Mouse (Mus musculus) layer of hippocampus, adult 9-10 months (tissue): ENCODE measurements around the gene Thap3.
"Not testable (repeated sequence)": the region's sequence is repeated elsewhere in the genome, so short reads cannot be mapped to it uniquely, and the experiment has no call there.

ENCODE experiments used
- DNase-seq: peaks from one replicate; pipeline ENCODE4 v3.0.0; 2022; ENCODE audit warnings: low spot score

Thap3 gene

DNA sequence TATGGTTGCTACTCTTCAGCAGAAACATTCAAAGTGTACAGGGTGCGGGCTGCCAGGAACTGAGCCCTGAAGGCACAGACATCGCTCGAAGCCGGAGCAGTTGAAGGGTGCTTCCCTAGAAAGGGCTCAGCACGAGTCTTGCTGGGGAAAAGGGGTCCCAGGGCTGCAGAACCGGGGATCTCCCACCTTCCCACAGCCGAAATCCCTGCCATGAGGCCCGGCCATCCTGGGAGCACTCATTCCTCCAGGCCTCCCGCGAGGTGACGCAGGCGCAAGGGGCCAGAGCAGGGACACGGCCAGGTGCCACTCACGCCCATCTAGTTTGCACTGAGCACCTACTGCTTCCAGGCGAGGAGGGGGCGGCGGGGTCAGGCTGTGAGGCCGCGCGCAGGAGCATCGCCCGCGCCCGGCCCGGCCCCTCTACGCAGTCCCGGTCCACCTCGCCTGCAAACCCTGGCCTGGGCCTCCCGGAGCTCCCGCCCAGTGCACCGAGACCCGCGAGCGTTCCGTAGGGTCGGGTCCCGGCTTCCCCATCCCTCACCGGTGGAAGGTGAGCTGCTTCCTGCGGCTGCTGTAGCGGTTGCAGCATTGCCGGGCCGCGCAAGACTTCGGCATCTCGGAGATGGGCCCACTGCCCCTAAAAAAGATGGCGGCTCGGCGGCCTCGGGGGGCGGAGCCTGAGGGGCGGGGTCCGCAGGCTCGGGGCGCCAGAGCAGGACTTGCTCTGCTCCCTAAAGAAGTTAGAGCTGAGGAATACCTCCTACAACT lies at the start of gene Thap3:
TSS of gene Thap3 (minus strand) at position 656 of the 768 bp plus-strand sequence.
- no peak for DNase-seq

DNA sequence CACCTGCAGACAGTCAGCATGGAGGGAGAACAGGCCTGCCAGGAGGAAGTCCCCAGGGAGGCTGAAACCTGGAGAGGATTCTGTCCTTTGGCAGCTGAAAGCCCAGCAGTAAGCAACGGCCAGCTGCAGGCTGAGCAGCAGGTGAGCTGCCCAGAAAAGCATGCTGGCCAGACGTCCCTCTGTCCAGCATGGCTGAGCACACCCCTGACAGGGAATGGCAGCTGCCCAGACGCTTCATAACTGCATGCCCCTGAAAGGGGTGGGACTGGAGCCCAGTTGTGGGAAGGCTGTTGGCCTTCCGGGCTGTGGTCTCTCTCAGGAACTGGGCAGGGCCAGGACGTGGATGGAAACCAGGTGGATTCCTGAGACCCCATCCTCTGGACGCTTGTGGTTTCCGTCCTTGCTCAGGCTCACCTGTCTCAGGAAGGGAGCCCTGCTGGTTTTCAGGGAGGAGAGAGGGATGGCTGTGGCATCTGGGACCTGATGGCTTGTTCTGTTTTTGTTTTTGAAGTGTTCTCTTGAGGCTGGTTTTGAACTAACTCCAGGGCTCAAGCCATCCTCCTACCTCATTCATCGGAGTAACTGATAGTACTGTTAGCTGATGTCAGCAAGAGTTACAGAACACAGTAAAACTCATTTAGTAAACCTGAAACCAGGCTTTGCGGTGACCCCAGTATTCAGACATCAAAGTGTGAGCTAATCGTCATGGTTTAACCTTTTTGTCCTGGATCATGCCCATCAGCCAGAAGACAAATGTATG lies 49.6 kb upstream of the Thap3 start, which contains the start of gene Tas1r1:
TSS of gene Tas1r1 (minus strand) at position 344 of the 760 bp plus-strand sequence.
- DNase-seq: no peak

DNA sequence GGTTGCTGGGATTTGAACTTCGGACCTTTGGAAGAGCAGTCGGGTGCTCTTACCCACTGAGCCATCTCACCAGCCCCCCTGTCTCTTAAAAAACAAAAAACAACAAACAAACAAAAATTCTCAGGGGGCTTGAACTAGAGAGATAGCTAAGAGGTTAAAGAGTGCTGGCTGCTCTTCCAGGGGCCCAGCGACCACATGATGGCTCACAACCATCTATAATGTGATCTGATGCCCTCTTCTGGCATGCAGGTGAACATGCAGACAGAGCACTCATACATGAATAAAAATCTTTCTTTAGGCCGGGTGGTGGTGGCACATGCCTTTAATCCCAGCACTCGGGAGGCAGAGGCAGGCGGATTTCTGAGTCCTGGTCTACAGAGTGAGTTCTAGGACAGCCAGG lies 47.7 kb upstream of the Thap3 start:
- not testable (repeated sequence) for DNase-seq

DNA sequence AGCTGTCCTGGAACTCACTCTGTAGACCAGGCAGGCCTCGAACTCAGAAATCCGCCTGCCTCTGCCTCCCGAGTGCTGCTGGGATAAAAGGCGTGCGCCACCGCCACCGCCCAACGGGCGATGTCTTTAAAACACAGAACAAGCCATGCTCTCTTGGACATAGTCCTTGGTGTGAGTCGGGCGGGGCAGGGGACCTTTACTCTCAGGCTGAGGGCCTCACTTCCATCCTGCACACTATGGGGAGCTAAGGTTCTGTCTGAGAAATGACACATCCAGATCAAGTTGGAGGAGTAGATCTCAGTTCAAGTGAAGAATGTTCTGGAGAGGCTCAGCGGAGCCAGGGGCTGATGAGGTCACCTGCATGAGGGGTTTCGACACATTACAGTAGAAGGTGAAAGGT lies 44.1 kb upstream of the Thap3 start:
- DNase-seq: no peak

DNA sequence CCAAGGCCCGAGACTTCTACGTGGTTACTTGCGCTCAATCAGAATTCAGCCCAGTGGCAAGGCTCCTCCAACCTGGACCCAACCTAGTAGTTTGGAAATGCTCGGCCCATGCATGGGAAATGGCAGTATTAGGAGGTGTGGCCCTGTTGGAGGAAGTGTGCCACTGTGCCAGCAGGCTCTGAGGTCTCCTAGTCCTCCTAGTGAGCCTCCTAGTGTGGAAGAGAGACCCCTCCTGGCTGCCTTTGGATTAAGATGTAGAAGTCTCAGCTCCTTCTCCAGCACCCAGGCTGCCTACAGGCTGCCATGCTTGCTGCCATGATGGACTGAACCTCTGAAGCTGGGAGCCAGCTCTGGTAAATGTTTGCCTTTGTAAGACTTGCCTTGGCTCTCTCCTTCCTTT lies 41.2 kb upstream of the Thap3 start:
- DNase-seq: no peak

DNA sequence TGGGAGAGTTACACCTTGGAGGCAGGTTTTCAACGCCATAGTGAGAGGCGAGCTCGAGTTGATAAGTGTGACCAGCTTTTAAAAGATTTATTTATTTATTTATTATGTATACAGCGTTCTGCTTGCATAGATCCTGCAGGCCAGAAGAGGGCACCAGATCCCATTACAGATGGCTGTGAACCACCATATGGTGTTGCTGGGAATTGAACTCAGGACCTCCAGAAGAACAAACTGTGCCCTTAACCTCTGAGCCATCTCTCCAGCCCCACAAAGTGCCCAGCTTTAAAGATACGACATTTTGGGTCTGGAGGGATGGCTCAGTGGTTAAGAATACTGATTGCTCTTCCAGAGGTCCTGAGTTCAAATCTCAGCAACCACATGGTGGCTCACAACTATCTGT lies 40.3 kb upstream of the Thap3 start:
- no peak for DNase-seq

DNA sequence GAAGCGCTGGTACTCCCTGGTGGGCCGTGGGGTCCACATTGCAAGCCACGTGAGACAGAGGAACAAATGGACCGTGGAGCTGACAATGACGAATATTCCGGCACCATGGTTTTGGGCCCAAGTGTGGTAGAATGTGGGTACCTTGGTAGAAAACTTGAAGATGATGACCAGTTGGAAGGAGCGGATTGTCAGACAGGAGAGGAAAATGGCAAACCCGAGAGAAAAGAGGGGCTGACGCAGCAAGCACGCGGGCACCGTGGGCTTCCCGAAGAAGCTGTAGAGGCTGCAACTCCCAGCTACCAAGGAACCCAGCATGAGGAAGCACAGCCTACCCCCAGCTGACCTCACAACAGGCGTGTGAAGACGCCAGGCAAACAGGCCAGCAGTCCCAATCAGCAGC lies 39.7 kb upstream of the Thap3 start:
- DNase-seq: no peak

DNA sequence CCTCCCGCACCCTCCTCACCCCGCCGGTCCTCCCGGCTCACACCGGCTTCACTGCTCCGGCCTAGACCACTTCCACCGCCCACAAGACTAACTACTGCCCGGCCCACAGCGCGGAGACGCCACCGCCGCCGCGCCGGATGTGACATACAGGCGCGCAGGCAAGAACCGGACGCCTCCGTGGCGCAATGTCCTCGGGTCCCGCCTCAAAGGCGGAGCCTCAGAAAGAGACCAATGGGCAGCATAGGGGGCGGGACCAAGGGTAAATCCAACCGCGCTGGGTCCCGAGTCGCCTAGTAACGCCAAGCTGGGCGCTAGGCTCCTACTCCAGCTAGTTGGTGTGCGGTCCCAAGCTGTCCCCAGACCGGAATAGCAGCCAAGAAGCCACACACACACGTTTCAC lies 38.7 kb upstream of the Thap3 start, which contains the start of gene Zbtb48:
TSS of gene Zbtb48 (minus strand) at position 148 of the 400 bp plus-strand sequence.
- peak; percentile 87 for DNase-seq

DNA sequence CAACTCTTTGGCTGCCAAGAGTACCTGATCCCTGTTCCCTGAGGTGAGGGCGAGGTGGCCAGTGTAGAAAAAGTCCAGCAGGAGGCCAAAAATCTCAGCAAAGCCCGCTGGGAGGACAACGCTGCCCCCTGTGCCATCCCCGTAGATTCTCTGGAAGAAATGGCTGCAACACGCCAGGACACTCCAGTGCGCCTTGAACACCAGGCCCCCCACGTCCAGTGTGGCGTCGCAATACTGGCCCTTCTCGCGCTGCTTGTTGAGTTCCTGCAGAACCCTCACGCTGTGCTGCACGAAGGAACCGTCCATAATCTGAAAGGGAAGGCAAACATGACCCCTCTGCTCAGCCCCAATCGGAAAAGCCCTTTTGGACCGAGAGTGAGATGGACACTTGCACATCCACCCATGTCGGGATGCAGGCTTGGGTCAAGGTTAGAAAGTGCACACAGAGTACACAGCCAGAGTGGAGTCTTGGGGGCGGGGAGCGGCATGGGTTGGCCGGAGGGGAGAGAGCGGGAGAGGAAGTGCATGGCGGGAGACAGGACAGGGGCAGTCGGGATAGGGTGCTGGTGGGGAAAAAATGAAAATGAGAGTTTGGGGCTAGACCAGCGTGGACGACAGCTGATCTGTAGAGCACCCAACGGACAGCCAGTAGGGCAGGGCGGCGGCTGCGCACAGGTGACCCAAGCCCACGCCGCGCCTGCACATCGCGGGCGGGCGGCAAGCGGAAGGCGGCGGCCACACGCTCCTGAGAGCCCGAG lies 38.1 kb upstream of the Thap3 start:
- DNase-seq: no peak

DNA sequence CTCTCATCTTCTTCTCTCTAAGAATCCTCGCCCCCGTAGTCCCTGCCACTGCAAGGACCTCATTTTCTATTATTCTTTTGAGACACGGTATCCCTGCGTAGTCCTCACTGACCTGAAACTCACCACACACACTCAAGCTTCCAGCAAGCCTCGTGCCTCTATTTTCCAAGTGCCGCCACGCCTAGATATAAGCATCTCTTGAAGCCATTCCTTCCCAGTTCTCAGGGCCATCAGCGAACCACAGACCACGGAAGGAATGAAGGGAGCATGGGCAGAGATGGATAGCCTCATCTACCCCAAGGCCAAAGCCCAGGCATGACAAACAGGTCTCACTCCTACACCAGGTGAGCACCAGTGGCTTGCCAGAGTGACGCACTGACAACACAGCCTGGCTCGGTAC lies 35.7 kb upstream of the Thap3 start:
- no peak for DNase-seq

DNA sequence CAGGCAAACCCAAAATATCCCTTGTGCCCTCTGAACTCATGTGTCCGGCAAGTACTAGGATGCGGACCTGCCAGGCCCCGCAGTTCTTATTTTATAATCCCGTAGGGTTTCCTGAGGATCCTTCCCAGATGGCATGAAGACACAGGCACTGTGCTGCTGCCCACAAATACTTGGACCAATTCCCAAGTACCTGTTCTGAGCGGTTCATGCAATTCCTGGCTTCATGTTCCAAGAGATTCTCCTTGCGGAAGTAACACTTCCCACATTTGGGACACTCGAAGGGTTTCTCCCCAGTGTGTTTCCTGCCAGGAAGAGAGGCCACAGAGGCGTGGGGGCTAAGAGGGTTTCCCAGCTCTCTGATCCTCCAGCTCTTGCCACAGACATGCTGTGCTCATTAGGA lies 33.7 kb upstream of the Thap3 start:
- DNase-seq: no peak

DNA sequence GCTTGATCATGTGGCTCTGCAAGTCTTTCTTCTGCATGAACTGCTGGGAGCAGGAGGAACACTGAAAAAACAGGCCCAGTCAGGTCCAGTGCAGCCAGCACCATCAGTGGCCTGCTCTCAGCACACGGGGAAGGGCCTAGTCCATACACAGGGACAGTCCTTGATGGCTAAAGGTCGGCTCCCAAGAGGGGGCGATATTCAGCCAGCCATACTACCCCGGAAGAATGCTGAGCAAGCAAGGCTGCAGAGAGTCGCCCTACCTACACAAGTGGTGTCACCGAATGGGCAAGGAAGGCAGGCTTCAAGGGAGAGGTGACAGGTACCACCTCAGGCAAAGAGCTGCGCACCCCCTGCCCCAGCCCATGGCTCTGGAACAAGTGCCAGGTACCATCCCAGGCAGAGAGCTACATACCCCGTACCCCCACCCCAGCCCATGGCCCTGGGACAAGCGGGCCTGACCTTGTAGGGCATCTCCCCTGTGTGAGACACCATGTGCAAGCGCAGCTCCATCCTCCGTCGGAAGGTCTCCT lies 32.8 kb upstream of the Thap3 start:
- no peak for DNase-seq

DNA sequence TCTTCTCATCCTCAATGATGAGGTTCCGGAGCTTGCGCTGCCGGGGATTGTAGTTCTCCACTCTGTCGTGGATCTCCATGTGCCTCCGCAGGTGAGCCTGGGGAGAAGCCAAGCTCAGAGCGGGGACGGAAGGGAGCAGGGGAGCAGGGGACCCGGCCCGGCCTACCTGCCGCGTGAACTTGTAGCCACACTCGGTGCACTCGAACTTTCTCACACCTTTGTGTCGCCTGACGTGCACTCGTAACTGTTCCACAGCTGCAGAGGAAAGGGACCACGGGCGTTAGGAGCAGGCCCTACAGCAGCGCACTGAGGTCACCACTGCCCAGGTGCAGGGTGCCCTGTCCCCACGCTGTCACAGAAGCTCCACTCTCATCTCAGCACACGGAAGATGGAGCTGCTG lies 31.2 kb upstream of the Thap3 start:
- no peak for DNase-seq

DNA sequence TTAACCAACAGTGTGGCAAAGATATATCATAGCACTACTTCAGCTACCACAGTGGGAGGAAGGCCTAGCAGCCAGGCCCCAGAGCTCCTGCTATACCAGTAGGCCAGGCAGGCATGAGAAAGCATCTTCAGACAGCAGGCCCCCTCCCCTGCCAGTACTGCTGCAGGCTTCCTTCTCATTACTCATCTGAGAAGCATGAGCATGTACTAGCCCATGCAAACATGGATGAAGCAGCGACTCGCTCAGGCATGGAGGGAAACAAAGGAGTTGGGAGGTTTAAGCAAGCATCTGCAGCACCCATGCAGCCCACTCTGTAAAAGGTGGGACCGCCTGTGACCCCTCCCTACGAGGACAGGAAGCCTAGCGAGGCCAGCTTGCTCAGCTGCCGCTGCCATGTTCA lies 30.3 kb upstream of the Thap3 start:
- DNase-seq: no peak

DNA sequence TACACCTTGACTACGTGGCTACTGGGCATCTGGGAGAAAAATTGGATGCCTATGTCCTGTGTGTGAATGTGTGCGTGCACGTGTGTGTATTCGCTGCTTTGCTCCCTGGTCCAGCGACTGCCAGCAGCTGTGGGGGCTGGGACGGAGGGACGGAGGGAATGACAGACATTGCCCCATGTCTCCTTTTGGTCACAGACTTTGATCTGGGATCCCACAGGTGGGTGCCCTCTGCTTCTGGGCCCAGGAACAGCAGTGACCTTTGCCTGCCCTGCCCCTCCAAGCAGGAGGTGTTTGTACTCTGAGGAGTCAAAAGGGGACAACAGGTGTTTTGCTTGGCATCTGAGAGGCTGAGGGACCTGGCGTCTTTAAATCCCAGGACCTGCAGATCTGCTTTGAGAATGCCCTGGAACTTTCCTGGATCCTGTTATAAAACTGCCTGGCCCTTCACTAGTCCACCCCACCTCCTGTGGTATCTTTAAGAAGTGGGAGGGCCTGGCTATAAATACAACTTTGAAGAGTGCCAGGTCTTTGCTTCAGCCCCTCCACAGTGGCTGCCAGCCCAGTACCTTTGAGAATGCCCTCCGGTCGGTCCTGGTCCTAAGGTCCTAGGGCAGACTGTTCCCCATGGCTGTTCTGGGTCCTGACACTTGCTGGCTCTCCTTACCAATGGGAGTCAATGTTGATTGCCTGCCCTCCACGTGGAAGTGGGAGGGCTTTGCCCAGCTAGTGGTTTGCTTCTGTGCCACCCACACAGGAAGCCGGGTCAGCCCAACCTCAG lies 24.4 kb upstream of the Thap3 start:
- DNase-seq: no peak

DNA sequence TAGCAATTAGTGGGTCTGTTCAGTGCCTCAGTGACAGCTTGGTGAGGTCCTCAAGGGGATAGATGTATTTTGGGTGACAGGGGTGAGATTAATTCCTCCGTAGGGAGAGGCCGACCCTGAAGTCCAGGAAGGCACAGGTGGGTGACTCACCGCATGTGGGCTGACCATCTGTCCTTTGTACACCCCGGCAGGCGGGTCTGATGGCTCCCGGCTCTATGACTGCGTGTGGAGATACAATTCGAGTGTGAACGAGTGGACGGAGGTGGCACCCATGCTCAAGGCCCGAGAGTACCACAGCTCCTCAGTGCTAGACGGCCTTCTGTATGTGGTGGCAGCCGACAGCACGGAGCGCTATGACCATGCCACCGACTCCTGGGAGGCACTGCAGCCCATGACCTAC lies 23.3 kb upstream of the Thap3 start:
- DNase-seq: no peak

DNA sequence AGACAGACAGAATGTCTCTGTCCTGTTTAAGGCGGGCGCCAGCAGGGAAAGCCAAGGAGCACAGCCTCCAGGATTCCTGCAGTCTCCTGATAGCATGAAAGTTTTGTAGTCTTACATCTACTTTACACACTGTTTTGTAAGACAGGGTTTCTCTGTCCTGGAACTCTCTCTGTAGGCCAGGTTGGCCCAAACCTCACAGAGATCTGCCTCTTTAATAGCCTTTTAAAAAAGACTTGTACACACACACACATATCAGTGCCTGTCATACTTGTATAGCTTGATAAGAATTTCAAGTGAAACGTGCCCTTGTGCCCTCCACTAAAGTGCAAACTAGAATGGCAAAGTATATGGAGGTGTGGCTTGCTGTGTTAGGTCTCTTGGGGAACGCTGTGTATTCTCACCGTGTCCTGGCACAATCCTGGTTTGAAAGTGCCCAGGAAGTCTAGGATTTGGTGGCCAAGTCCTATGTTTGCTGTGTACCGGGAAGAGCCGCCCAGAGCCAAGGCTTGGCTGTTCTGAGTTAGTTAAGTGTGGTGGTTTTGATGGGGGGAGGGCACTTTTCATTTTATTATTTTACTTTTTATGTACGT lies 22.5 kb upstream of the Thap3 start:
- DNase-seq: no peak

DNA sequence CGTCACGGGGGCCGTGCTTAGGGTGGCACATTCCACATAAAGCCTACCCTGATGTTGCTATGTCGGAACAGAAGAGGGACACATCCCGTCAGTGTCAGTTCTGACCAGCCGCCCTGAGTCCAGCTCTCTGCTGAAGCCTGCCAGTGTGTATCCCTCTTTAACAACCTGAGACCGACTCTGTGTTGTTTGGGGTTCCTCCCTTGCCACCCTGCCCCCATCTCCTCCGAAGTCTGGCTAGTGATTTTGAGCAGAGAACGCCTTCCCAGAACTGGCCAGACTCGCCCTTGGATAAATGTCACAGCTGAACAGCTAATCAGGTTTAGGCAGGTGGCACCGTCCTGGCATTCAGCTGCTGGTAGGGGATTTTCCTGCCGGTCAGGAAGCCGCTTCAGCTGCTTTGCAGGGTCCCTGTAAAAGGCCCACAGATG lies 21.9 kb upstream of the Thap3 start:
- no peak for DNase-seq

DNA sequence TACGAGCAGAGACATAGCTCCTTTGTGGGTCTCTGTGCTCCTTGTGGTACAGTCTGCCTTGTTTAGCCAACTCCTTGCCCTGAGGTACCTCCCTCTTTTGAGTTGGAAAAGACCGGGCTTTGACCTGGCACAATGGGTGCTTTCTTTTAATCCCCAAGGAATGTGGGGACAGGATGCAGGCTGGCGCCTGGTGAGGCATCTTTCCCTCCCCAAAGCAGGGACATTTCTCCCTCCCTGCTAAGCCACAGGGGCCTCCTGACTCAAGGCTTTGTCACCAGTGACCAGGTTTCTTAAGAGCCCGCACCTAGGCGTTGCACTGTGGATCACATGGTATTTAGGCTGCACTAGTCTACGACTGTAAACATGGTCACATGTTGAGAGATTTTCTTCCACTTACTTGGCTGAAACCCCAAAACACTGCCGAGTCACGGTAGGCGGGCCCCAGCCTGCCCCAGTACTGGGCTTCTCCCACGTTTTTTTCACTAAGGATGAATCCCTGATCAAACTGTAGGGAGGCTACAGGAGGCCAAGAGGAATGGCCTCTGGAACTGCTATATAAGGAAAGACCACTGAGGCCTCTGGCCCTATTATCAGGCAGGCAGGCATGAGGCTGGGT lies 21.4 kb upstream of the Thap3 start:
- no peak for DNase-seq
